Mouse (Mus musculus): ENCODE results near the gene Arhgef18. TPM values are rescaled to one million over a fixed set of nuclear protein-coding genes. Genes with fewer than 3 reads are reported as not detected.

The Arhgef18 gene
- polyA plus RNA-seq, 1 experiment from 2014 or later: 7.8 TPM

GRCm38 (mm10) chr8:3414639-3415190 is 21.9 kb downstream of the Arhgef18 start:
- Histone ChIP-seq H3K9me3 (ENCODE audit: low read depth, low read length) (no peaks in the 10 kb centered on the region), H3K27me3 (ENCODE audit: insufficient read depth, low read length) (no peaks in the 10 kb centered on the region), H3K4me3 (ENCODE audit: low read depth, low read length) (no peak overlapping the region), H3K9ac (no peak overlapping the region), H3K27ac (ENCODE audit: low read depth) (no peak overlapping the region), H3K4me2 (no peak overlapping the region), H3K36me3 (ENCODE audit: insufficient read depth) (no peaks in the 10 kb centered on the region), H3K4me1 (ENCODE audit: insufficient read depth) (no peaks in the 10 kb centered on the region)
- DNase-seq (no peak), ATAC-seq (ENCODE audit: insufficient read depth) (no peak)
- TF ChIP-seq CTCF (IDR thresholded peaks at IDR 0.05; ENCODE audit: low read depth): no peak
- WGBS: 61% methylated on average over 6 of the region's 6 CpGs

GRCm38 (mm10) chr8:3415259-3415658 is 22.5 kb downstream of the Arhgef18 start:
- no peak for TF ChIP-seq CTCF (IDR thresholded peaks at IDR 0.05; ENCODE audit: low read depth)
- no peak overlapping the region for H3K4me3 ChIP-seq (ENCODE audit: low read depth, low read length)
- H3K9me3 ChIP-seq (ENCODE audit: low read depth, low read length): no peaks in the 10 kb centered on the region
- WGBS: 71% methylated on average over 4 of the region's 4 CpGs
- H3K36me3 ChIP-seq (ENCODE audit: insufficient read depth): no peaks in the 10 kb centered on the region
- no peak overlapping the region for H3K27ac ChIP-seq (ENCODE audit: low read depth)
- no peak overlapping the region for H3K4me2 ChIP-seq
- ATAC-seq (ENCODE audit: insufficient read depth): no peak
- DNase-seq: no peak
- H3K4me1 ChIP-seq (ENCODE audit: insufficient read depth): no peaks in the 10 kb centered on the region
- no peaks in the 10 kb centered on the region for H3K27me3 ChIP-seq (ENCODE audit: insufficient read depth, low read length)
- H3K9ac ChIP-seq: no peak overlapping the region

- Histone ChIP-seq H3K36me3 (ENCODE audit: insufficient read depth) (no peaks in the 10 kb centered on the region), H3K4me2 (no peak overlapping the region), H3K27me3 (ENCODE audit: insufficient read depth, low read length) (no peaks in the 10 kb centered on the region), H3K9ac (no peak overlapping the region), H3K27ac (ENCODE audit: low read depth) (no peak overlapping the region), H3K4me1 (ENCODE audit: insufficient read depth) (no peaks in the 10 kb centered on the region), H3K4me3 (ENCODE audit: low read depth, low read length) (no peak overlapping the region), H3K9me3 (ENCODE audit: low read depth, low read length) (no peaks in the 10 kb centered on the region)
- DNase-seq: no peak
- TF ChIP-seq CTCF (IDR thresholded peaks at IDR 0.05; ENCODE audit: low read depth): no peak
- ATAC-seq (ENCODE audit: insufficient read depth): no peak
- 81% methylated on average over 6 of the region's 6 CpGs for WGBS
Observed at GRCm38 (mm10) chr8:3415661-3416060, 22.9 kb downstream of the Arhgef18 start.

- no peaks in the 10 kb centered on the region for H3K4me1 ChIP-seq (ENCODE audit: insufficient read depth)
- no peaks in the 10 kb centered on the region for H3K36me3 ChIP-seq (ENCODE audit: insufficient read depth)
- no peak overlapping the region for H3K9ac ChIP-seq
- no peaks in the 10 kb centered on the region for H3K27me3 ChIP-seq (ENCODE audit: insufficient read depth, low read length)
- TF ChIP-seq CTCF (IDR thresholded peaks at IDR 0.05; ENCODE audit: low read depth): no peak
- ATAC-seq (ENCODE audit: insufficient read depth) (no peak), DNase-seq (no peak)
- H3K4me3 ChIP-seq (ENCODE audit: low read depth, low read length): no peak overlapping the region
- 52% methylated on average over 4 of the region's 4 CpGs for WGBS
- no peaks in the 10 kb centered on the region for H3K9me3 ChIP-seq (ENCODE audit: low read depth, low read length)
- H3K4me2 ChIP-seq: no peak overlapping the region
- H3K27ac ChIP-seq (ENCODE audit: low read depth): no peak overlapping the region
Observed at GRCm38 (mm10) chr8:3416846-3417245, 24.0 kb downstream of the Arhgef18 start.

- Histone ChIP-seq H3K27ac (ENCODE audit: low read depth) (no peak overlapping the region; the same call in 1 of the 2 replicates), H3K9me3 (ENCODE audit: low read depth, low read length) (no peaks in the 10 kb centered on the region), H3K27me3 (ENCODE audit: insufficient read depth, low read length) (no peaks in the 10 kb centered on the region), H3K4me2 (no peak overlapping the region), H3K4me1 (ENCODE audit: insufficient read depth) (no peaks in the 10 kb centered on the region), H3K9ac (no peak overlapping the region), H3K4me3 (ENCODE audit: low read depth, low read length) (no peak overlapping the region), H3K36me3 (ENCODE audit: insufficient read depth) (no peaks in the 10 kb centered on the region)
- DNase-seq: no peak
- no peak for ATAC-seq (ENCODE audit: insufficient read depth)
- no peak for TF ChIP-seq CTCF (IDR thresholded peaks at IDR 0.05; ENCODE audit: low read depth)
- WGBS: 15% methylated on average over 8 of the region's 8 CpGs
Observed at GRCm38 (mm10) chr8:3417455-3417854, 24.6 kb downstream of the Arhgef18 start.

GRCm38 (mm10) chr8:3418101-3418500 is 25.3 kb downstream of the Arhgef18 start:
- 54% methylated on average over 1 of the region's 1 CpGs for WGBS
- Histone ChIP-seq H3K4me2 (no peak overlapping the region), H3K27ac (ENCODE audit: low read depth) (no peak overlapping the region; the same call in 1 of the 2 replicates), H3K4me1 (ENCODE audit: insufficient read depth) (no peaks in the 10 kb centered on the region), H3K9me3 (ENCODE audit: low read depth, low read length) (no peaks in the 10 kb centered on the region), H3K36me3 (ENCODE audit: insufficient read depth) (no peaks in the 10 kb centered on the region), H3K27me3 (ENCODE audit: insufficient read depth, low read length) (no peaks in the 10 kb centered on the region), H3K4me3 (ENCODE audit: low read depth, low read length) (no peak overlapping the region), H3K9ac (no peak overlapping the region)
- no peak for TF ChIP-seq CTCF (IDR thresholded peaks at IDR 0.05; ENCODE audit: low read depth)
- DNase-seq (peak; percentile 50), ATAC-seq (ENCODE audit: insufficient read depth) (peak; percentile 48; the same call in 1 of the 2 replicates)

- DNase-seq (no peak), ATAC-seq (ENCODE audit: insufficient read depth) (no peak)
- TF ChIP-seq CTCF (IDR thresholded peaks at IDR 0.05; ENCODE audit: low read depth): no peak
- Histone ChIP-seq H3K9ac (no peak overlapping the region), H3K27ac (ENCODE audit: low read depth) (no peak overlapping the region), H3K4me1 (ENCODE audit: insufficient read depth) (0 out of 2 replicates have a peak, but pooled peaks cover 1% of the 10 kb centered on the region), H3K4me3 (ENCODE audit: low read depth, low read length) (no peak overlapping the region), H3K9me3 (ENCODE audit: low read depth, low read length) (no peaks in the 10 kb centered on the region), H3K27me3 (ENCODE audit: insufficient read depth, low read length) (no peaks in the 10 kb centered on the region), H3K36me3 (ENCODE audit: insufficient read depth) (no peaks in the 10 kb centered on the region), H3K4me2 (no peak overlapping the region)
- 66% methylated on average over 10 of the region's 10 CpGs for WGBS
Observed at GRCm38 (mm10) chr8:3420105-3420706, 27.4 kb downstream of the Arhgef18 start.

All from lung, embryonic 14.5 days (tissue).